Mouse (Mus musculus): ENCODE data around the gene Parl. TPM values are rescaled to one million over a fixed set of nuclear protein-coding genes. Genes with fewer than 3 reads are reported as not detected.
A peak's percentile ranks its signal among the peaks of the same experiment; 100 is the strongest.

Parl gene
- polyA plus RNA-seq, 1 experiment, result 33.1 TPM

GRCm38 (mm10) chr16:20240468-20241414 is 61.4 kb downstream of the Parl start, which contains the start of gene Map6d1:
Map6d1 (minus strand) TSS chr16:20241358.
- Histone ChIP-seq H3K4me3 (ENCODE audit: extremely low read depth, insufficient read depth, insufficient read length) (peak within 1 kb of the TSS; percentile 50), H3K27ac (ENCODE audit: insufficient read depth, low read length) (no peak within 1 kb of the TSS), H3K4me1 (ENCODE audit: control insufficient read depth, insufficient read depth, insufficient read length) (peaks cover 8% of the 10 kb centered on the region), H3K36me3 (ENCODE audit: control insufficient read depth, insufficient read depth, low read length) (no peaks in the 10 kb centered on the region), H3K27me3 (ENCODE audit: control insufficient read depth, insufficient read depth, low read length) (peaks cover 9% of the 10 kb centered on the region)
- DNase-seq (ENCODE audit: low read depth in 1 of 2, low spot score in 2 of 2), result no peak
- TF ChIP-seq POLR2A (IDR thresholded peaks at IDR 0.05; ENCODE audit: low read depth, low read length) (no peak), CTCF (IDR thresholded peaks at IDR 0.05; ENCODE audit: extremely low read depth, insufficient read depth, insufficient read length, insufficient replicate concordance) (no peak)
- WGBS, result 2% methylated on average over 90 of the region's 90 CpGs

DNA sequence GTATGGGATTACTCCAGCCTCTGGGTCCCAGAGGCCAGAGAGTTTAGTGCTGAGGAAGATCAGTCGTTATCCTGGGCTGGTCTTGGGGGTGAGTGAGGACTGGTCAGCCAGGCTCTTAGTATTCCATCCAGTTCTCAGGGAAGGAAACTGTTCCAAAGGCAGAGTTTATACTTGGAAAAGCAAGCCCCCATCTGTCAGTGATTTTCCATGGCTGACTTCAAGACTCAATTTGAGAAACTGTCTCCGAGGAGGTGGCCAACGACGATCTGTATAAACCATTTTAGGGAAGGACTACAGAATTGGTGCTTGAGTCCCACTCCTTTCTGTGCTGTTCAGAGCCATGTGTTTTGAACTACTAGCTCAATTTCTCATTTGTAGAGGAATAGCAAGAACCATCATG is 63.5 kb downstream of the Parl start:
- Histone ChIP-seq H3K4me1 (ENCODE audit: control insufficient read depth, insufficient read depth, insufficient read length) (peaks cover 8% of the 10 kb centered on the region), H3K4me3 (ENCODE audit: extremely low read depth, insufficient read depth, insufficient read length) (no peak overlapping the region), H3K27me3 (ENCODE audit: control insufficient read depth, insufficient read depth, low read length) (peaks cover 9% of the 10 kb centered on the region), H3K27ac (ENCODE audit: insufficient read depth, low read length) (no peak overlapping the region), H3K36me3 (ENCODE audit: control insufficient read depth, insufficient read depth, low read length) (no peaks in the 10 kb centered on the region)
- no peak for TF ChIP-seq POLR2A (IDR thresholded peaks at IDR 0.05; ENCODE audit: low read depth, low read length)
- no peak for TF ChIP-seq CTCF (IDR thresholded peaks at IDR 0.05; ENCODE audit: extremely low read depth, insufficient read depth, insufficient read length, insufficient replicate concordance)
- WGBS, result 85% methylated on average over 4 of the region's 4 CpGs
- no peak for DNase-seq (ENCODE audit: low read depth in 1 of 2, low spot score in 2 of 2)

- Histone ChIP-seq H3K36me3 (ENCODE audit: control insufficient read depth, insufficient read depth, low read length) (no peaks in the 10 kb centered on the region), H3K4me3 (ENCODE audit: extremely low read depth, insufficient read depth, insufficient read length) (no peak overlapping the region), H3K4me1 (ENCODE audit: control insufficient read depth, insufficient read depth, insufficient read length) (peaks cover 8% of the 10 kb centered on the region), H3K27me3 (ENCODE audit: control insufficient read depth, insufficient read depth, low read length) (peaks cover 9% of the 10 kb centered on the region), H3K27ac (ENCODE audit: insufficient read depth, low read length) (no peak overlapping the region)
- no peak for TF ChIP-seq POLR2A (IDR thresholded peaks at IDR 0.05; ENCODE audit: low read depth, low read length)
- no peak for TF ChIP-seq CTCF (IDR thresholded peaks at IDR 0.05; ENCODE audit: extremely low read depth, insufficient read depth, insufficient read length, insufficient replicate concordance)
- WGBS, result 89% methylated on average over 4 of the region's 4 CpGs
- no peak for DNase-seq (ENCODE audit: low read depth in 1 of 2, low spot score in 2 of 2)
These were observed 64.8 kb downstream of the Parl start for GRCm38 (mm10) chr16:20237426-20237825.

- Histone ChIP-seq H3K27ac (ENCODE audit: insufficient read depth, low read length) (no peak overlapping the region), H3K4me3 (ENCODE audit: extremely low read depth, insufficient read depth, insufficient read length) (no peak overlapping the region), H3K4me1 (ENCODE audit: control insufficient read depth, insufficient read depth, insufficient read length) (no peaks in the 10 kb centered on the region), H3K27me3 (ENCODE audit: control insufficient read depth, insufficient read depth, low read length) (no peaks in the 10 kb centered on the region), H3K36me3 (ENCODE audit: control insufficient read depth, insufficient read depth, low read length) (peaks cover 4% of the 10 kb centered on the region)
- 68% methylated on average over 4 of the region's 4 CpGs for WGBS
- no peak for TF ChIP-seq POLR2A (IDR thresholded peaks at IDR 0.05; ENCODE audit: low read depth, low read length)
- TF ChIP-seq CTCF (IDR thresholded peaks at IDR 0.05; ENCODE audit: extremely low read depth, insufficient read depth, insufficient read length, insufficient replicate concordance), result no peak
- no peak for DNase-seq (ENCODE audit: low read depth in 1 of 2, low spot score in 2 of 2)
These were observed 67.8 kb downstream of the Parl start for GRCm38 (mm10) chr16:20234406-20234805.

Other genes starting within 250 kb of the Parl start
- gene Klhl24, start 204.8 kb downstream of the Parl start, polyA plus RNA-seq (2012; rRNA removed), result 12.1 and 15.1 TPM in 2 replicates
- gene Yeats2, start 161.3 kb downstream of the Parl start, polyA plus RNA-seq (2012; rRNA removed), result 12.5 and 16.7 TPM in 2 replicates
- 0.26 and 0.28 TPM in 2 replicates for gene Map6d1, start 61.0 kb downstream of the Parl start, polyA plus RNA-seq (2012; rRNA removed)
- 1.8 and 2.1 TPM in 2 replicates for gene Cyp2ab1, start 23.0 kb upstream of the Parl start, polyA plus RNA-seq (2012; rRNA removed)
- gene Abcc5, start 124.0 kb upstream of the Parl start, polyA plus RNA-seq (2012; rRNA removed), result 48.8 and 55.4 TPM in 2 replicates
- gene Eif2b5, start 196.4 kb upstream of the Parl start, polyA plus RNA-seq (2012; rRNA removed), result 16.6 and 17.5 TPM in 2 replicates
- 25.0 and 30.8 TPM in 2 replicates for gene Dvl3, start 214.6 kb upstream of the Parl start, polyA plus RNA-seq (2012; rRNA removed)
- gene Ap2m1, start 233.1 kb upstream of the Parl start, polyA plus RNA-seq (2012; rRNA removed), result 241 and 277 TPM in 2 replicates
- gene Abcf3, start 246.2 kb upstream of the Parl start, polyA plus RNA-seq (2012; rRNA removed), result 27.3 and 32.6 TPM in 2 replicates